Mouse (Mus musculus): ENCODE measurements at regions not wholly inside any gene's neighbourhood (a gene's known extent, or its start where the extent isn't known, plus 50 kb on each side); places are given as distances from the start of the nearest gene placed in this dataset.

GRCm38 (mm10) chr9:6651572-6652236, 382.1 kb upstream of the Ddi1 start:
- no peak for DNase-seq (ENCODE audit: low spot score)
- Histone ChIP-seq H3K27me3 (ENCODE audit: control insufficient read depth, insufficient read depth, low read length) (no peaks in the 10 kb centered on the region), H3K27ac (ENCODE audit: low read depth) (no peak overlapping the region), H3K9ac (replicated peaks; ENCODE audit: low read depth, low read length) (no peak overlapping the region), H3K4me2 (ENCODE audit: low read depth, low read length) (no peak overlapping the region), H3K9me3 (replicated peaks; ENCODE audit: control insufficient read depth, low read length) (no peaks in the 10 kb centered on the region), H3K4me1 (ENCODE audit: control insufficient read depth, insufficient read depth) (no peaks in the 10 kb centered on the region), H3K36me3 (replicated peaks; ENCODE audit: control insufficient read depth, insufficient read depth, low read length) (no peaks in the 10 kb centered on the region), H3K4me3 (ENCODE audit: low read depth, low read length) (no peak overlapping the region)
- WGBS = 83% methylated on average over 6 of the region's 6 CpGs
- no peak for ATAC-seq (ENCODE audit: insufficient read depth, low read depth)
- TF ChIP-seq CTCF (IDR thresholded peaks at IDR 0.05; ENCODE audit: low read depth) (no peak), EP300 (IDR thresholded peaks at IDR 0.05; ENCODE audit: low read depth) (no peak)

GRCm38 (mm10) chr9:6645796-6646309, 376.2 kb upstream of the Ddi1 start:
- Histone ChIP-seq H3K9ac (replicated peaks; ENCODE audit: low read depth, low read length) (no peak overlapping the region), H3K36me3 (replicated peaks; ENCODE audit: control insufficient read depth, insufficient read depth, low read length) (no peaks in the 10 kb centered on the region), H3K4me1 (ENCODE audit: control insufficient read depth, insufficient read depth) (peaks cover 3% of the 10 kb centered on the region; the same call in 1 of the 2 replicates), H3K27ac (ENCODE audit: low read depth) (no peak overlapping the region), H3K9me3 (replicated peaks; ENCODE audit: control insufficient read depth, low read length) (no peaks in the 10 kb centered on the region), H3K4me2 (ENCODE audit: low read depth, low read length) (no peak overlapping the region), H3K27me3 (ENCODE audit: control insufficient read depth, insufficient read depth, low read length) (no peaks in the 10 kb centered on the region), H3K4me3 (ENCODE audit: low read depth, low read length) (no peak overlapping the region)
- no peak for DNase-seq (ENCODE audit: low spot score)
- no peak for TF ChIP-seq EP300 (IDR thresholded peaks at IDR 0.05; ENCODE audit: low read depth)
- no peak for TF ChIP-seq CTCF (IDR thresholded peaks at IDR 0.05; ENCODE audit: low read depth)
- 70% methylated on average over 3 of the region's 3 CpGs for WGBS
- ATAC-seq (ENCODE audit: insufficient read depth, low read depth) = no peak

DNA sequence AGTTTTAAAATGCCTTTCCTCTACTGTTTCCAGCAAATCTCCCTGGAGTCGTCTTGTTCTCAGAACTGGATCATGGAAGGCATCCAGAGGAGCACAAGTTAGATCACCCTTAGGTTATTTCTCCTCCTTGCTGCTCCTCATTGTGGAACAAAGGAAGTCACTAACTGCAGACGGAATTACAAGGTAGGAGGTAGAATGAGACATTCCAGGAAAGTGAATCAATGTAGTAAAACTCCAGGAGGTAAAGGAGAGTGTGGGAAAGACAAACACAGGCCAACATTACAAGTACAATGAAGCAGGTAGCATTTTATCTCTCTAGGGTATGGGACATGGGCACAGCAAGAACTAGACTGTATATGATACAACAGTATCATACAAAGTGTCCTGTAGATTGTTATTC, 375.7 kb upstream of the Ddi1 start:
- Histone ChIP-seq H3K27ac (ENCODE audit: low read depth) (no peak overlapping the region), H3K9me3 (replicated peaks; ENCODE audit: control insufficient read depth, low read length) (no peaks in the 10 kb centered on the region), H3K4me3 (ENCODE audit: low read depth, low read length) (no peak overlapping the region), H3K9ac (replicated peaks; ENCODE audit: low read depth, low read length) (no peak overlapping the region), H3K27me3 (ENCODE audit: control insufficient read depth, insufficient read depth, low read length) (no peaks in the 10 kb centered on the region), H3K36me3 (replicated peaks; ENCODE audit: control insufficient read depth, insufficient read depth, low read length) (no peaks in the 10 kb centered on the region), H3K4me1 (ENCODE audit: control insufficient read depth, insufficient read depth) (peaks cover 3% of the 10 kb centered on the region; the same call in 1 of the 2 replicates), H3K4me2 (ENCODE audit: low read depth, low read length) (no peak overlapping the region)
- TF ChIP-seq CTCF (IDR thresholded peaks at IDR 0.05; ENCODE audit: low read depth) = no peak
- TF ChIP-seq EP300 (IDR thresholded peaks at IDR 0.05; ENCODE audit: low read depth) = no peak
- no peak for DNase-seq (ENCODE audit: low spot score)
- WGBS = 66% methylated on average over 2 of the region's 2 CpGs
- ATAC-seq (ENCODE audit: insufficient read depth, low read depth) = no peak

DNA sequence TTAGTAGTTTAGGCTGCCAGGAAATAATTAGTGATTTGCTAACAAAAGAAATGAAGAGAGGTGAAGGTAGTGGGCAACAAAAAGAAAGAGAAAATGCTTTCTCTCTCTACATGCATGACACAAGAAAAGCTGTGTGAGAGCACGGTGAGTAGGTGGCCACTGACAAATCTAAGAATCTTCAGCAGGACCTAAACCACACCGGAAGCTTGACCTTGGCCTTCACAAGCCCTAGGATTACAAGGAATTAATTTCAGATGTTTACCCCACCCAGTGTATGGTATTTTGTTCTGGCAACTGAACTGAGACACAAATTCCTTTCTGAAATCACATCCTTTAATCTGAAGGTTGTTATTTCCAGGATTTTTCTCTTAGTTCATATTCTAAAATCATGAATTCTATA, 347.5 kb upstream of the Ddi1 start:
- TF ChIP-seq CTCF (IDR thresholded peaks at IDR 0.05; ENCODE audit: low read depth) = no peak
- ATAC-seq (ENCODE audit: insufficient read depth, low read depth) = no peak
- WGBS = 87% methylated on average over 2 of the region's 2 CpGs

DNA sequence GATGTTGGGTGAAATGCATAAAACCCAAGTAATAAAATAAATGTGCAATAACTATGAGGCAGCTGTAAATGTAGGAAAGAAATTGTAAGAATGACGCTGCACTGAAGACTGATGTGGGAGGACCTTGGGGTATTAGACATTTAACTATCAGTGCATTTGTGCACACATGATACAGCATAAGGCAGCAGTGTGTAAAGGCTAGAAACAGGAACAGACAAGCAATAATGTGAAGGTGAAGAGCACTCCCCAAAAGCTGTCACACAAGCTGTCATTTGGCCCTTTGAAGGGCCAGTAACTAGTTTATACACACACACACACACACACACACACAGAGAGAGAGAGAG, 339.6 kb upstream of the Ddi1 start:
- TF ChIP-seq CTCF (IDR thresholded peaks at IDR 0.05; ENCODE audit: low read depth) = no peak
- TF ChIP-seq EP300 (IDR thresholded peaks at IDR 0.05; ENCODE audit: low read depth) = no peak
- Histone ChIP-seq H3K36me3 (replicated peaks; ENCODE audit: control insufficient read depth, insufficient read depth, low read length) (no peaks in the 10 kb centered on the region), H3K27ac (ENCODE audit: low read depth) (no peak overlapping the region), H3K9ac (replicated peaks; ENCODE audit: low read depth, low read length) (no peak overlapping the region), H3K4me1 (ENCODE audit: control insufficient read depth, insufficient read depth) (no peaks in the 10 kb centered on the region), H3K9me3 (replicated peaks; ENCODE audit: control insufficient read depth, low read length) (no peaks in the 10 kb centered on the region), H3K4me2 (ENCODE audit: low read depth, low read length) (no peak overlapping the region), H3K4me3 (ENCODE audit: low read depth, low read length) (no peak overlapping the region), H3K27me3 (ENCODE audit: control insufficient read depth, insufficient read depth, low read length) (no peaks in the 10 kb centered on the region)
- ATAC-seq (ENCODE audit: insufficient read depth, low read depth) = no peak
- no peak for DNase-seq (ENCODE audit: low spot score)
- 73% methylated on average over 1 of the region's 1 CpGs for WGBS

More for the DNA sequence above, 347.5 kb upstream of the Ddi1 start:
- Histone ChIP-seq H3K27me3 (ENCODE audit: control insufficient read depth, insufficient read depth, low read length) (no peaks in the 10 kb centered on the region), H3K4me2 (ENCODE audit: low read depth, low read length) (no peak overlapping the region), H3K9me3 (replicated peaks; ENCODE audit: control insufficient read depth, low read length) (no peaks in the 10 kb centered on the region), H3K4me3 (ENCODE audit: low read depth, low read length) (no peak overlapping the region), H3K4me1 (ENCODE audit: control insufficient read depth, insufficient read depth) (no peaks in the 10 kb centered on the region), H3K9ac (replicated peaks; ENCODE audit: low read depth, low read length) (no peak overlapping the region), H3K27ac (ENCODE audit: low read depth) (no peak overlapping the region), H3K36me3 (replicated peaks; ENCODE audit: control insufficient read depth, insufficient read depth, low read length) (no peaks in the 10 kb centered on the region)
- DNase-seq (ENCODE audit: low spot score) = no peak

Measured in heart, postnatal 0 days (tissue).